Mouse (Mus musculus): ENCODE data around the gene Cpsf2.

Cpsf2 gene

GRCm38 (mm10) chr12:101978588-101978987, 2.8 kb downstream of the Cpsf2 start:
- in situ Hi-C loops (cut with MboI; ENCODE audit: unreplicated experiment in 2 of 2) = loop anchor here (5.0 to 25.0 kb wide), 3 partner anchors 474 to 1366 kb away; partner anchors contain the start of genes Gm20604 (in 1 of the 2), Gm28051 (in 1 of the 2), Gon7 (in 1 of the 2) and Ubr7 (in 1 of the 2)

DNA sequence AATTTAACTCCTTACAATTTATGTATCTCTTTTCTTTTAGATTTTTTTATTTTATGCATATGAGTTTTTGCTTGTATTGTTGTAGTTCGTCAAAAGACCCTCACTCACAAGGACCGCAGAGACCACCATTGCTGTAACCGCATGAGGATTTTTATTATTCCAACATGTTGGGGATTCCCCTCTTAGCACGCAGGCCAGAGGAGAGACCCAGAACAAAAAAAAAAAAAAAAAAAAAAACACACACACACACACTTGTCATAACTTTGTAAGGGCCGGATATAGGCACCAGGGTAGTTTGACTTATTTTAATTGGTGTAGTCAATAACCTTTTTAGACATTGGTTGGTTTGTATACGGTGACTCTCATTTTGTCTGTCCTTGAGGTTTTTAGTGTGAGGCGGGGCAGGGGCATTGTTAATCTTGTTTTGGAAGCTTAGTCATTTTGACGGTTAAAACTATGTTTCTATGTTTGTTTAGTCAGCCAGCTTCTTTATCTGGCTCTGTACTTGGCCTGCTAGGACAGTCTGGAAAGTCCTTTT, 3.5 kb downstream of the Cpsf2 start:
- in situ Hi-C loops (cut with MboI; ENCODE audit: unreplicated experiment in 2 of 2) = loop anchor here (5.0 to 25.0 kb wide), 3 partner anchors 473 to 1366 kb away; partner anchors contain the start of genes Gm20604 (in 1 of the 2), Gm28051 (in 1 of the 2), Gon7 (in 1 of the 2) and Ubr7 (in 1 of the 2)

GRCm38 (mm10) chr12:101980266-101980665, 4.5 kb downstream of the Cpsf2 start:
- in situ Hi-C loops (cut with MboI; ENCODE audit: unreplicated experiment in 2 of 2) = loop anchor here (5.0 to 25.0 kb wide), 5 partner anchors 85 to 1045 kb away; partner anchors contain the start of genes Gm20604 (in 1 of the 2), Gm28051 (in 1 of the 2), Gon7 (in 1 of the 2) and Ubr7 (in 1 of the 2)

- in situ Hi-C loops (cut with MboI; ENCODE audit: unreplicated experiment in 2 of 2) = loop anchor here (5.0 to 25.0 kb wide), 5 partner anchors 87 to 1047 kb away; partner anchors contain the start of genes Gm20604 (in 1 of the 2), Gm28051 (in 1 of the 2), Gon7 (in 1 of the 2) and Ubr7 (in 1 of the 2)
Observed at GRCm38 (mm10) chr12:101981559-101981958, 5.8 kb downstream of the Cpsf2 start.

DNA sequence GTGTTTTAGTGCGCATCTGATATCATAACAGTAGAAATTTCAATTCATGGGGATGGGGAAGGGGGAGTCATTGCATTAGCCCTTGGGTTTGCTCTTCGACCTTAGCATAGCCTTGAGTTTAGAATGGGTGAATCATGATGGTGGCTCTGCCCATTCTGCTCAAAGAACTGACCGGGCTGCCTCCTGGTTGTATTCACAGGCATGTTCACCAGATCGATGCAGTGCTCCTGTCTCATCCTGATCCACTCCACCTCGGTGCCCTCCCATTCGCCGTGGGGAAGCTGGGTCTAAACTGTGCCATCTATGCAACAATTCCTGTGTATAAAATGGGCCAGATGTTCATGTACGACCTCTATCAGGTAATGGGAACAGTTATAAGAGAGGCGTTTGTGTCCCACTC, 7.2 kb downstream of the Cpsf2 start:
- in situ Hi-C loops (cut with MboI; ENCODE audit: unreplicated experiment in 2 of 2) = loop anchor here (5.0 to 25.0 kb wide), 5 partner anchors 88 to 1048 kb away; partner anchors contain the start of genes Gm20604 (in 1 of the 2), Gm28051 (in 1 of the 2), Gon7 (in 1 of the 2) and Ubr7 (in 1 of the 2)

- in situ Hi-C loops (cut with MboI; ENCODE audit: unreplicated experiment in 2 of 2) = loop anchor here (10.0 to 25.0 kb wide), 4 partner anchors 90 to 1050 kb away; partner anchors contain the start of genes Gm20604 (in 1 of the 2), Gm28051 (in 1 of the 2), Gon7 (in 1 of the 2) and Ubr7 (in 1 of the 2)
Observed at GRCm38 (mm10) chr12:101985110-101985509, 9.3 kb downstream of the Cpsf2 start.

- in situ Hi-C loops (cut with MboI; ENCODE audit: unreplicated experiment in 2 of 2) = loop anchor here (10.0 to 25.0 kb wide), 4 partner anchors 93 to 1053 kb away; partner anchors contain the start of genes Gm20604 (in 1 of the 2), Gm28051 (in 1 of the 2), Gon7 (in 1 of the 2) and Ubr7 (in 1 of the 2)
Observed at GRCm38 (mm10) chr12:101987659-101988058, 11.9 kb downstream of the Cpsf2 start.

DNA sequence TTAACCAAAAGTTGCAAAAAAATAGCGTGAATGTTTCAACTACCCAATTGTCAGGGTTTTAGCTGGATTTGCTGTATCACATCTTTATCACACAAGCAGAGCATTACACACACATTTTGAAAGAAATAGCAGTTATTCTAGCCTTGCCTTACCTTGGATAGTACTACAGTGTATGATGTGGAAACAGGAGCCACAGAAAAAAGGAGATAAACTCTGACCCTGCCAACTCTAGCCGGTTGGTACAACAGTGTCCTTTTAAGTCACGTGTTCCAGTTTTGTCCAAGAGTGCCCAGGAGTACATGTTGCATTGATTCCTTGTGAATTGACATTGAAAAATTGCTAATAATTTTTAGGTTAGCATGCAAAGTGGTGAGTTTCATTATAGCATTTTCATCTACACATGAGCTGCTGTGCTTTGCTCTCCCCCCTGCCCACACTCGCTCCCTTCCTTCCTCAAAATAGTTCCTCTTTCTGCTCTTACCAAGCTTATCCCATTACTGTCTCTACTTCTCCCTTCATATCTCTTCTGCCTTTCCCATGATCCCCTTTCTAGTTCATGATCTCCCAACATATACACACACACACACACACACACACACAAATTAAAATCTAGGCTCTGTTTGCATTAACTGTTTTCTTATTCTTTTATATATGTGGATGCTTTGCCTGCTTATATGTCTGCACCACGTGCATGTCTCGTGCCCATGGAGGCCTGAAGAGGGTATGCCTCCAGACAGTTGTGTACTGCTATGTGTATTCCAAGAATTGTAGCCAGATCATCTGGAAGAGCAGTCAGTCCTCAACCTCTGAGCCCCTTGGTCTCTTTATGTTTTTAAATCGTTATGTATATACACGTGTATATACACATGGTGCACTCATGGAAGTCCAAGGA, 19.0 kb downstream of the Cpsf2 start:
- in situ Hi-C loops (cut with MboI; ENCODE audit: unreplicated experiment in 2 of 2) = loop anchor here (5.0 to 25.0 kb wide), 3 partner anchors 387 to 767 kb away; partner anchors contain the start of genes Gm20604 (in 1 of the 2), Gm28051 (in 1 of the 2), Gon7 (in 1 of the 2) and Ubr7 (in 1 of the 2)

- in situ Hi-C loops (cut with MboI; ENCODE audit: unreplicated experiment in 2 of 2) = loop anchor here (5.0 to 25.0 kb wide), 3 partner anchors 383 to 763 kb away; partner anchors contain the start of genes Gm20604 (in 1 of the 2), Gm28051 (in 1 of the 2), Gon7 (in 1 of the 2) and Ubr7 (in 1 of the 2)
Observed at GRCm38 (mm10) chr12:101998929-101999328, 23.1 kb downstream of the Cpsf2 start.

GRCm38 (mm10) chr12:102000785-102001184, 25.0 kb downstream of the Cpsf2 start:
- in situ Hi-C loops (cut with MboI; ENCODE audit: unreplicated experiment in 2 of 2) = loop anchor here in 1 of 2 experiments (25.0 kb wide), 1 partner anchor 337 kb away; no protein-coding TSS in a partner anchor

GRCm38 (mm10) chr12:102008111-102008977, 32.6 kb downstream of the Cpsf2 start:
- in situ Hi-C loops (cut with MboI; ENCODE audit: unreplicated experiment in 2 of 2) = loop anchor here in 1 of 2 experiments (25.0 kb wide), 1 partner anchor 329 kb away; no protein-coding TSS in a partner anchor

DNA sequence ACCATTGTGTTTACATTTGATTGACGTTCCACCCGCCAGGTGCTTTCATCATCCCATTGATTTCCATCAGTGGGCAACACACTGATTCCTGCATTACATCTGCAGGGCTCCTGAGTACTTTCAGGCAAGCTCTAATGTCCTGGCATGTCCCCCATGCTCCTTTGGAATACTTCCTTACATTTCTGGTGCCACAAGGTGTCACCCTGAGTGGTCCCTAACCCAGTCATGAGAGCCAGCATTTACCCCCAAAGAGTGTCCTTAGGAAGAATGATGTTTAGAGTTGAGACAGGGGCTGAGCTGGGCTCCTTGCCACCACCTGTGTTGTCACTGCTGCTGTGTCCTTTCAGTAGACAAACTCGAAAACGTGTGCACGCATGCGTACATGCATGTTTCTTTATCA, 33.8 kb downstream of the Cpsf2 start:
- in situ Hi-C loops (cut with MboI; ENCODE audit: unreplicated experiment in 2 of 2) = loop anchor here in 1 of 2 experiments (25.0 kb wide), 1 partner anchor 328 kb away; no protein-coding TSS in a partner anchor

DNA sequence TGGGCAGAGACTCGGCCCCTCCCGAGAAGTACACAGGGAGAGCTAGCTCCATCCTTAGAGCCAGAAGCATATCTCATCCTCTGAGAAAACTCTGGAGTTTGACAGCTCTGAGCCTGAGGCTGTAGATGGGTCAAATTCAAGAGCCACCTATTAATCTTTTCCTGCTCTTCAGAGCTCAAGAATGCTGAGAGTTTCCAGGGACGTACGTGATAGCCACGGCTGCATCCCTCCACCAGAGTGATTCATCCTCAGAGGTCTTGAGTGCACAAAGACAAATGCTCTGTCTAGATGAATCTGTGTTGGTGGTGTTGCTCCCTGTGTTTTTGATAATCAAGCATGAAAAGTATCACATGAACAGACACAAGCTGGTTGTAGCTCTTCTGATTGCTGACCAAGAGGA, 38.6 kb downstream of the Cpsf2 start:
- in situ Hi-C loops (cut with MboI; ENCODE audit: unreplicated experiment in 2 of 2) = loop anchor here in 1 of 2 experiments (25.0 kb wide), 1 partner anchor 323 kb away; no protein-coding TSS in a partner anchor

DNA sequence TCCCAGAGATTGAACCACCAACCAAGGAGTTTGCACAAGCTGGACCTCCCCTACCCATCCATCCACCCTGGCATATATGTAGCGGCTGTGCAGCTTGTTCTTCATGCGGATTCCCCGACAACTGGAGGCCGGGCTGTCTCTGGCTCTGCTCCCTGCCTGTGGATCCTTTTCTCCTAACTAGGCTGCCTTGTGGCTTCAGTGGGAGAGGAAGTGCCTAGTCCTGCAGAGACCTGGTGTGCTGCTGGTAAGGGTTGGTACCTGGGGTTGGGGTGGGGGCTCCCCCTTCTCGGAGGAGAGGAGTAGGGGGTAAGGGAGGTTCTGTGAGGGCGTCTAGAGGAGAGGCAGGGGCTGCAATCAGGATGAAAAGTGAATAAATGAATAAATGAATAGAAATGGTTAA, 39.3 kb downstream of the Cpsf2 start:
- in situ Hi-C loops (cut with MboI; ENCODE audit: unreplicated experiment in 2 of 2) = loop anchor here in 1 of 2 experiments (25.0 kb wide), 1 partner anchor 322 kb away; no protein-coding TSS in a partner anchor

DNA sequence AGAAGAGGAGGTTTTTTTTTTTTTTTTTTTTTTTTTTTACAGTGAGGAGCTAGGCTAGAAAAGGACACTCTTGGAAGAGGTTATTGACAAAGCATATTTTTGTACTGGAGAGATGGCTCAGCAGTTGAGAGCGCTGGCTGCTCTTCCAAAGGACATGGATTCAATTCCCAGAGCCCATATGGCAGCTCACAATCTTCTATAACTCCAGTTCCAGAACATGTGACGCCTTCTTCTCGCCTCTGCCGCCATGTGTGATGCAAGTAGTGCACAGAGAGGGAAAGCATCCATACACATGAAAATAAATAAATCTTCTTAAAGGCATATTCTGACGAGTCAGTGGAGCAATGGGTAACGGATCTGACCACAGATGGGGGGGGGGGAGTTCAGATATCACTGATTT, 46.1 kb downstream of the Cpsf2 start:
- in situ Hi-C loops (cut with MboI; ENCODE audit: unreplicated experiment in 2 of 2) = loop anchor here in 1 of 2 experiments (25.0 kb wide), 1 partner anchor 315 kb away; no protein-coding TSS in a partner anchor

DNA sequence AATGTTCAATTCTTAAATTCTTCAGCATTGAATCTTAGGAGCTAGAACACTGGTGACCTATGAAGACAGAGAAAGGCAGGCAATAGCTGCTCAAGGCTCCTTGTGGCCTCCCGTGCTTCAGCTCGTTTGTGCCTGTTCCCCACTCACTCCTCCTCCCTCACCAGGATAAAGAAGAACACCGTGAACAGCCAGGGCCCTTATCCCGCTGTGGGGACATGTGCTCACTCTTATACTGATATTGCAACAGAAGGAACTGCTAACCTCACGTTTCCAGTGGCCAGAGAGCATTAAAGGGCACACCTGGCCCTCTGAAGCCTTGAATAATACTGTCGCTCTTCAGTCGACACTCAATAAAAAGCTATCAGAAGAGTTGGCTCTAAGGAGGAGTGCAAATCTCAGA, 53.4 kb downstream of the Cpsf2 start:
- in situ Hi-C loops (cut with MboI; ENCODE audit: unreplicated experiment in 2 of 2) = no loop called here

DNA sequence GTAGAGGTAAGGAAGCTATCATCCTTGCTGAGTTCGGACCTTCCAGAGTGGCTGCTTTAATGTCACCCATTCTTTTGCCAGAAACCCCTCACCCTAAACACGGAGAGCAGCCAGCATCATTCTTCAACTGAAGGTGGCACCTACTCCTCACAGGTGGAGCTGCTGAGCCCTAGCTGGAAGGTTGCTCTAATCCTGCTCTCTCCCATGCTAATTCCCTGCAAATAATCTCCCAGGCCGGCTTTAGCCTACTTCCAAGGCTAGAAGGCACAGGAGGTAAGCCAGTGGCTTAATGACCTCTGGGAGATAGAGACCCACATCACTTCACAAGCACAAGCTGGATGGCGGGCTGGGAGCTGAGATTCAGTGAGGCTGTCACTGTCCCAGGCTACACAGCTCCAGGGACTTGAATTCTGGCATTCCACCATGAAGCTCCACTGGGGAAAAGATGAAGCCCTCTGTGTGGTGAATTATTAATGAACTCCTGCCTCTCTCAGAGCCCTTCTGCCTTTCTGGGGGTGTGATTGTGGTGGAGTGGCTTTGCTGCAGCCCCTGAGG, 54.2 kb downstream of the Cpsf2 start:
- in situ Hi-C loops (cut with MboI; ENCODE audit: unreplicated experiment in 2 of 2) = no loop called here

DNA sequence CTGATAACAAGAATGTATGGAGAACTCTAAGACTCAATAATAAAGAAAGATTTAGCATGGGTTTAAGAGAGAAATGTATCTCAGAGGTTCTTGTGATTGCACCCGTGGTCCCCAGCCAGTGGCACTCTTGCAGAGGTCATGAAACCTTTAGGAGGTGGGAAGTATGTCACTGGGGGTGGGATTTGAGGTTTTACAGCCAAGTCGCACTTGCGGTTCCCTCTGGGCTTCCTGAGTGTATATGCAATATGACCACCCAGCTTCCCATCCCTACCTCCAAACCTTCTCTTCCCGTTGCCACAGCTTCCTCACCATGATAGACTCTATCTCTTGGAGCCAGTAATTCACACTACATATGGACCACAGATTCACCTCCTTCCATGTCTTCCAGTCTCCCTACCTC, 59.1 kb downstream of the Cpsf2 start:
- in situ Hi-C loops (cut with MboI; ENCODE audit: unreplicated experiment in 2 of 2) = no loop called here

GRCm38 (mm10) chr12:102039861-102040260, 64.1 kb downstream of the Cpsf2 start:
- in situ Hi-C loops (cut with MboI; ENCODE audit: unreplicated experiment in 2 of 2) = no loop called here

Data from v-Abl transformed pro-B cells (cell line).